Mouse (Mus musculus) retina, postnatal 7 days (tissue): ENCODE measurements around the gene C77080.

Experiments used
- DNase-seq: peaks from one replicate; pipeline ENCODE4 v3.0.0-alpha.2; 2012; ENCODE audit warnings: low read depth, low spot score

C77080 gene

DNA sequence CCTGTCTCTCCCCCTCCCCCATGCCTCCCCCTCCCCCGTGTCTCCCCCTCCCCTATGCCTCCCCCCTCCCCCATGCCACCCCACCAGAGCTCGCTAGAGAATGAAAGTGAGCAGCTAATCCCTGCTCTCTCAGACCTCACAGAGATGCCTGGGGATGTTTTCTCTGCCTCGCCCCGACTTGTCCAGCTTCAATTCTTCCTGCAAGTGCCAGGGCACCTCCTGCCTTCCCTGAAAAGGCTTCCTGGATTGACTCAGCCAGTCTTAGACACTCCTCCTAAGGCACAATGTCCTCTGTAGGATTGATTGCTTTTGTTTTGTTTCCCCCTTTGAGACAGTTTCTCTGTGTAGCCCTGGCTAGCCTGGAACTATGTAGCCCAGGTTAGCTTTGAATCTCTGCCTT, at the start of gene C77080:
Gene C77080, minus strand, starts transcription at position 209 of the 400 bp plus-strand sequence.
- DNase-seq: no peak

DNA sequence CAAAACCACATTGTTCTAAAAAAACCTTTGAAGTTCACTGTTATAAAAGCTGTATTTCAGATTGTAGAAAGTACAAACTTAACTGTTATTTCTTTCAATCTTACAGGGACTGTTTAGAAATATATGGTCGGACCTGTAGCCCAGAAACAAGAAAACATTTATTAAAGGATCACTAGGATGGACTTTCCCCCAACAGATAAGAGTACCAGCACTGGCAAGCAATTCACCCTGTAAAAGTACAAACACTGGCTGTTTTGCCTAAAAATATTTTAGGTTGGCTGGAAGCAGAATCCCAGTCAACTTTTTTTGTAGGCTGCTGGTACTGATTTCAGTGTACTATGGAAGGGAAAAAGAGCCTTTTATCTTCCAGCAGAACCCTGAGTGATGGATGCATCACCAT, 46.7 kb upstream of the C77080 start:
- no peak for DNase-seq

DNA sequence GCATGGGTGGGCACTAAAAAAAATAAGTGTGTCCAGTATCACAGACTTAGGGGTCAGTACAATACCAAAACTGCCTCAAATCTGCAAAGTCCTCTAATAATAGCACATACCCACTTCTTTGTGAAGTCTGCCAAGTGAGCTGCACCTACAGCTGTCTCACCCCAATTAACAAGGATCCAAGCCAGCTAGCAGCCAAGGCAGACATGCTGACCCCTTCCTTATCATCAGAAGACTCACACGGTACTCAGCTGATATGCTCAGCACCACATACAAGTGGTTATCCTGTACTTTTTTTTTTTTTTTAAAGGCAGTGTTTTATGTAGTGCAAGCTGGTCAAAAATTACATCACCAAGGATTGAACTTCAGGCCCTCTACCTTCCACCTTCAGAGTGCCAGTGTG, 43.1 kb upstream of the C77080 start:
- DNase-seq: no peak

DNA sequence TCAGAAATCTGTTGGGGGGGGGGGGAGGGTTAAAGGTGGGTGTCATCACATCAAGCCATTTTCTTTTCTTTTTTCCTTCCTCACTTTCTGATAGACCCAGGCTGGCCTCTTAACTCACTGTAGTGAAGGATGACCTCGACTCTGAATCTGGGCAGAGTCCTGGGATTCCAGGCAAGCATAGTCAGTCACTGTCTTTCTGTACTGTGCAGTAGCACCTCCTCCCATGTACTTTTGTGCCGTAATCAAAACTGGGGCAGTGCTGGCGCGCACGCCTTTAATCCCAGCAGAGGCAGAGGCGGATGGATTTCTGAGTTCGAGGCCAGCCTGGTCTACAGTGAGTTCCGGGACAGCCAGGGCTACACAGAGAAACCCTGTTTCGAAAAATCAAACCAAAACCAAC, 42.6 kb upstream of the C77080 start:
- no peak for DNase-seq

DNA sequence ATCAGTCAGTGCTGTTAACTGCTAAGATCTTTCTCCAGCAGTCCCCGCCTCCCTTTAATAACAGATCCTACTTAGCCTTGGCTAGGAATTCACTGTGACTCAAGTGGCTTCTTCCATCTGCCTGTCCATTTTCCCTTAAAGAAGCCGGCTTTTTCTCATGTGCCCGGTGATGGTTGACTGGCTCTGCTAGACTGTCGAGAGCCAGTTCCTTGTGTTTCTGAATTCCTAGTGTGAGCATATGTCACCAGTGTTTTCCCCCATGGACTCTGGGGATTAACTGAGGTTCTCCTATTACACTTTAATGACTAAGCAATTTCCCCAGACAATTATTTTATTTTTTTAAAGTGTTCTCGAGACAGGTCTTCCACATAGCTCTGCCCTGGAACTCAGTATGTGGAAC, 42.2 kb upstream of the C77080 start:
- no peak for DNase-seq

DNA sequence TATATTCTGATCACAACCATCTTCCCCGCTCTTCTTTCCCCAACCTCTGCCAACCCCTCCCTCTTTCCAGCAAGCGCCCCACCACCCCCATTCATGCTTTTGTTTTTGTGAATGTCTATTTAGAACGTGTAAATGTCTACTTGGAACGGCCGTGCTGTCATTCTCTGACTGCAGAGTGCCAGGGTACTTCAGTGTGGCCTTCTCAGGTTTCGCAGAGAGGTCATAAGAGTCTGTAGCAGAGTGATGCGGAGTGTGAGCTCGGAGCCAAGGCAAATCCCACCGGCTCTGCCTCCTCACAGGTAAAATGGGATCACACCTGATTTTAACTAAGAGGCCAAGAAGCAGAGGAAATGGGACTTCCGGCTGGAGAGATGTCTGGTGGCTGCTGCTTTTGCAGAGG, 37.9 kb upstream of the C77080 start:
- no peak for DNase-seq

DNA sequence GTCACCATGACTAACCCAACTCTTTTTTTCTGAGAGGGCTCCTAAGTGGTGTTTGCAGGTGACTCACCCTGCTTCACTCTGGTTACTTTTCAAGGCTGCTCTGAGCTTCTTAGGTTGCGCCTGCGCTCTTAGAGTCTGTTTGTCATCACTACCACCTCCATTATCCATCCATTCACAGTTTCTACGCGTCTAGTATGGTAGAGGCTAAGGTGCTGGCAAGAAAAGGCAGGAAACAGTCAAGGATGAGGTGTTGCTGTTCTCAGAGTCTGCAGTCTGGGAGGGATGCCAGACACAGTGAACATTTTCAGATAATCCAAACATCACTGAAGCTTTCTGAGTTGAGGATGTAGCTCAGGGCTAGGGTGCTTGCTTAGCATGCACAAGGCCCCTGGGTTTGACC, 36.5 kb upstream of the C77080 start:
- DNase-seq: no peak

DNA sequence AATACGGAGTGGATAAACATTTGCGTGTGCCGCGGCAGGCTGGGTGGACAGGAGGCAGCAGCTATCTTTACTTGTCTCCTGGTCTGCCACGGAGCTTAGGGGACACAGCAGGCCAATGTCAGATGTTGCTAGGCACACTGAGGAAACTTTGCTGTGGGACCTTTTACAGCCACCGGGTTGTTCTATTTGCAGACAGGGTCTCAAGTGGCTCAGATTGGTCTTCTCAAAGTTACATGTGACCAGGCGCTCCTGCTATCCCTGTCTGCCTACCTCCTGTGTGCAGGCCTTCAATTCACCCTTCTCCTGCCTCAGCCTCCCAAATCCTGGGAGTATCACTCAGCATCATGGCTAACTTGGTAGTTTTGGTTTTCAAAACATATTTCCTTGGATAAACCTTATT, 34.9 kb upstream of the C77080 start:
- no peak for DNase-seq

DNA sequence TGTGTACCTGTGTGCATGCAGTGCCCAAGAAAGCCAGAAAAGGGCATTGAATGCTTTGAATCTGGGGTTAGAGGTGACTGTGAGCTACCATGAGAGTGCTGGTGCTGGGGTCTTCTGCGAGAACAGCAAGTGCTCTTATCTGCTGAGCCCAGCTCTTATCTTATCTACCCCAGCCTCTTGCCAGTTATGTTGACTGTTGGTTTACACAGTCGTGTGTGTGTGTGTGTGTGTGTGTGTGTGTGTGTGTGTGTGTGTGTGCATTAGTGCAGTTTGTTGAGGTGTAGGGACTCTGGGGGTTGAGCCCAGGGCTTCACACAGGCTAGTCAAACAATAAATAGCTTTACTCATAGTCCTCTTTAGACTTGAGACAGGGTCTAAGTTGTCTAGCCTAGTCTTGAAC, 34.0 kb upstream of the C77080 start:
- DNase-seq: no peak

DNA sequence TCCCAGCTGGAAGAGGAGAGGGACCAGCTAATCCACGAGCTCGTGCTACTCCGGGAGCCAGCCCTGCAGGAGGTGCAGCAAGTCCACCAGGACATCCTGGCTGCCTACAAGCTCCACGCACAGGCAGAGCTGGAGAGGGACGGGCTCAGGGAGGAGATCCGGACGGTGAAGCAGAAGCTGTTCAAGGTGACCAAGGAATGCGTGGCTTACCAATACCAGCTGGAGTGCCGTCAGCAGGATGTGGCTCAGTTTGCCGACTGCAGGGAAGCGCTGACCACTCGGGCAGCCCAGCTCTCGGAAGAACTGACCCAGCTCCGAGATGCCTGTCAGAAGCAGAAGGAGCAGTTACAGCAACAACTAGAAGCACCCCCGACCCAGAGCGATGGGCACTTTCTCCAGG, 32.5 kb upstream of the C77080 start:
- no peak for DNase-seq

DNA sequence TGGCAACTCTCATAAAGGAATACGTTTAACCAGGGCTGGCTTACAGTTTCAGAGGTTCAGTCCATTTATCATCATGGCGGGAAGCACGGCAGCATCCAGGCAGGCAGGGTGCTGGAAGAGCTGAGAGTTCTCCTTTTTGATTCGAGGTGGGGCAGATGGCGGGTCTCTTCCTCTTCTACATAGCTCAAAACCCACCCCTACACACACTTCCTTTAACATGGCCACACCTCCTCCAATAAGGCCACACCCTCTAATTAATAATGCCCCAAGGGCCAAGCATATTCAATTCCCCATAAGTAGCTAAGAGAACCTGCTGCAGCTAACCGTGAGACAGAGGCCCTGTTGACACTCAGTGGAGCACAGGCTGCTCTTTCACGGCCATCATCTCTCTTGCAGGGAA, 31.6 kb upstream of the C77080 start:
- DNase-seq: no peak

DNA sequence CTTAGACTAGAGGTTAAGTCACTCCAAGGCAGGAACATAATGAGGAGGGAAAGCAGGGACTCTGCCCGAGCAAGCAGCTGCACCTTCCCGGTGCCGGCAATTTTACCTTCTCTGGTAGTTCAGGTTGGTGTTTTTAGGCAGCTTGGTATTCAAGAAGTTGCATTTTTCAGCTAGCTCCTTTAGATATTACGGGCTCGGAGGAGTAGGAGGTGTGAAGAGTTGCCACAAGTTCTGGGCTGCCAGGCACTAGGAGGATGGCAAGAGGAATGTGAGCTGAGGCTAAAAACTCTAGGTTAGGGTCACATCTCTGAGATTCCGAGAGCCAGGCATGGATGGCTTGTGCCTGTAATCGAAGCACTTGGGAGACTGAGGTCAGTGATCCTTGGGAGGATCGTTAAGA, 28.5 kb upstream of the C77080 start:
- no peak for DNase-seq

DNA sequence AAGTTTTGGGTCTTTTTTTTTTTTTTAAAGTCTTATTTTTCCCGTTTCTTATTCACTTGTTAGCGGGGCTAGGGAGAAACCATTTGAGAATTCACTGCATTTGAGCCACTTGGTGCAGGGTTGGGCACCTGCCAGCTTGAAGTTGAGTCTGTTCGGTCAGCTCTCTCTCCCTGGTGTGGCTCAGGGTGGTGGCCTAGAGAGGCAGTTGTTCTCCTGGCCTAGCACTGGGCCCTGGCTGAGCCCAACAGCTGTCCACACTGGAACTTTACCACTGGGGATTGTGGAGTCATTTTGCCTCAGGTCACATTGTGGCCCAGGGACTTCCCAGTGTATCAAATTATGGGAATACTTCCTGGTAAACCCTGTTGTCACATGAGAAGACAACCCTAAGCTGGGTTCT, 26.9 kb upstream of the C77080 start:
- DNase-seq: no peak

DNA sequence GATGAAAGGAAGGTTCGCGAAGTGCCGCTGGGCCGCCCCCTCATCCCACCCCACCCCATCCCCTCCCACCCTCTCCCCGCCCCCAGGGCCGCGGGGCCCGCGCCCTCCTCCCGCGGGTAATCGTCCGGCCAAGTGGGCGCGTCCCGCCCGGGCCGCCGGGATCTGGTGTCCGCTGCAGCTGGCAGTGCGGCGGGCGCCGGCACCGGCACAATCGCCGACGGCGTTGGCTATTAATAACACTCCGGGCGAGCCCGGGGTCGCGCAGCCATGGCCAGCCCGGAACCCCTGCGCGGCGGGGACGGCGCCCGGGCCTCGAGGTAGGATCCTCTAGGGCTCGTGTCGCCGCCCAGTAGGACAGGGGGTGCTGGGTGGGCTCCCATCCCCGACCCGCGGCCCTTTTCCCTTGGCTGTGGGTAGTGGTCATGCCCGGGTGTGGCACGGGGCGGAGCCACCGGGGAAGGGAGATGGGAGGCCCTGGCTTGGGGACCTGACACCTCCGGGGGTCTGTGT, 26.3 kb upstream of the C77080 start, which contains the start of gene Sync:
Gene Sync, plus strand, starts transcription at position 146 of the 510 bp plus-strand sequence.
- no peak for DNase-seq

DNA sequence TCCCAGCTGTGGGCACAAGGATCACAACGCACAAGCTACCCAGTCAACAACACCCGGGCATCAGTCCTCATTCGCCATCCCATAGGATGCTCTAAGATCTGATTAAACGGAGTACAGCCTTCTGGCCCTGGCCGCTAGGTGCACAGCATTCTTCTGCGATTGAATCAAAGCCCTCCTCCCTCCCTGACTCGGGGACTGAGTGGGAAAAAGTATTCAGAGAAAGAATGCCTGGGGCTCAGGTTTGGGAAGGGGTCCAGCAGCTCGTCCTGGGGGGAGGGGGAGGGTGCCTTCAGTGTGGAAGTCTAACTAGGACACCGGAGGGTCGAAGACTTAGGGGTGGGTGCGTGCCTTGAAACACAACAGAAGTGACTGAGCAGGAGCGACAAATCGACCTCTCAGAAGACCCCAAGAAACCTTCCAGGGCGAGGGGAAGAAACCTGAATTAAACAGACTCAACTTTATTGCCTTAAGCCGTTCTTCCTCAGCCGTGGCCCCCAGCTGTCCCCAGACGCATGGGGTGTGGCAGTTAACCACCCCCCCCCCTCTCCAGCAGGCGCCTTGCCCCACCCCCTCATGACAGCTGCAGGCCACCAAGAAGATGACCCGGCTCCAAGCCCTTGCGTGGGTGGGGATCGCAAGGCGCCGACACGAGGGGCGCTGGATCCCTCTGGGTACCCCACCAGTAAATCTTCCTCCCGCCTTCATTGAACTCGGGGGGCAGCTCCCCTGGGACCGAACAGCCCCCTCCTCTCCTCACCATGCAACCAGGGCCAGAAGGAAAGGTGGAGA, 25.7 kb upstream of the C77080 start:
- DNase-seq: no peak

DNA sequence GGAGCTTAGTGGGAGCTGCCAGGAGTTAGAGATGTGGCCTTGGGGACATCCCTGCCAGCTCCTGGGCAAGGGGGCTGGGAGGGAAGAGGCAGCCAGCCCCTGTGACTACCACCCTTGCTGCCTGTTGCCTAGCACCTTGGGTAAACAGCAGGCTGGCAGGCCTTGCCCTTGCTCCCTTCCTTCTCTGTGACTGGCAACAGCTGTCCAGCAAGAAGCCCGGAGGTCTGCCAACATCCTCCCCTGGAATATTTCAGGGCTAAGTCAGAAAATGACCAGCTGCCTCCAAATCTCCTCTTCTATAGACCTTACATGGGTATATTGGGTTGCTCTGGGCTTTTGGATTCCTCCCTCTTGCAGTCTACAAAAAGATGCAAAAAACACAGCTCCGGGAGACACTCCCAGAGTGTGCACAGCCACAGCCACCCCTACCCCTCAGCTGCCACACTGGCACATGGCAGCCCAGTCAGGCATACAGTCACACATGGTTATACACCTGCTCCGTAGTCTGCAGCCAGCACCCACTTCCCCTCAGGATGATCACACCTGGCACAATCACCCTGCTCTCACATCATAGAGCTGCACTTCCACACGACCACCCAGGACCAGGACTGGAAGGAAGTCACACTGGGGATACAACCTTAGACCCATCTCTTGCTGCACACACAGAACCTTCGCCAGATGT, 24.9 kb upstream of the C77080 start:
- DNase-seq: no peak

DNA sequence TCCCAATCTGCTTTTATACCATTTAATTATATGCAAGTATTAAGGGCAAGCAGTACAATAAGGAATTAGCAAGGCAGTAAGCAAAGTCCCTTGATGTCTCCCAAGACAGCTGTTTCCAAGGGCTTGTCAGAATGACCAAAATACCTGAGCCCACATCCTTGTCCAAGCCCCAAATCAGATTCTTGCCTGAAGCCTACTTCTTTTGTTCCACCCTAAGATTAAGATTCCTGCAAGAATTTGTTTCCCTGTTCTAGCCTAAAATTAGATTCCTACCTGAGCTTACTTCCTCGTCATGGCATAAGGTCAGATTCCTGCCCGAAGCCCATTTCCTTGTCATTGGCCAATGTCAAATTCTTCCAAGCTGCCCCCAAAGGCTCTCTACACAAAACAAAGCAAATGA, 23.5 kb upstream of the C77080 start:
- no peak for DNase-seq

DNA sequence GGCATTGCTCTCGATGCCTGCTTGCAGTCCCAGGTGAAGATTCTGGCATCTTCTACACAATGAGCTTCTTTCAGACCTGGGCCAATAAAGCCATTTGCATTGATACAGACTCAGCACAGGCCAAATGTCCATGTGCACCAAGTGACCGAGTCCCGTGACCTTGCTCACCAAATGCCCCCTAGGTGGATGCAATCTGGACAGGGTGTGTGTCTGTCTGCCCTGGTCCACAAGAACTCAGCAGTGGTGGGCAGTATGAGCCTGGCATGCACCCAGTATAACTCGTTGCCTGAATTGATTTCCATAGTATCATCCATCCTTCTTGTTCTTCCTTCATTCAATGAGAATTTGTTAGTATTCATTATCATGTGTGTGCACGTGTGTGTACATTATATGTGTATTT, 22.0 kb upstream of the C77080 start:
- DNase-seq: no peak

DNA sequence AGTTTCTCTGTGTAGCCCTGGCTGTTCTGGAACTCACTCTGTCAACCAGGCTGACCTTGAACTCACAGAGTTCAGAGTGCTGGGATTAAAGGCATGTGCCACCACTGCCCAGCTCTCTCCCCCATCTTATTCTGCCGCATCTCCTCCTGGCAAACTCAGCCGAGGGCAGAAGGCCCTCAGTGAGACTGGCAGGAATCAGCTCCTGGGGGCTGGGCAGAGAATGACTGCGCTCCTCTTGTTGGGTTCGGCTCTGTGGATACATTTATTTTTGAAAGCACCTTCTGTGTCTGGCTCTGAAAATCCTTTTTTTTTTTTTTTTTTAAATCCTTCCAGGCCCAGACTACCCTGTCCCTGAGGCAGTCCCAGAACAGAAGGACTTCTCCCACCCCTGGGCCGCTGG, 21.6 kb upstream of the C77080 start:
- DNase-seq: no peak

DNA sequence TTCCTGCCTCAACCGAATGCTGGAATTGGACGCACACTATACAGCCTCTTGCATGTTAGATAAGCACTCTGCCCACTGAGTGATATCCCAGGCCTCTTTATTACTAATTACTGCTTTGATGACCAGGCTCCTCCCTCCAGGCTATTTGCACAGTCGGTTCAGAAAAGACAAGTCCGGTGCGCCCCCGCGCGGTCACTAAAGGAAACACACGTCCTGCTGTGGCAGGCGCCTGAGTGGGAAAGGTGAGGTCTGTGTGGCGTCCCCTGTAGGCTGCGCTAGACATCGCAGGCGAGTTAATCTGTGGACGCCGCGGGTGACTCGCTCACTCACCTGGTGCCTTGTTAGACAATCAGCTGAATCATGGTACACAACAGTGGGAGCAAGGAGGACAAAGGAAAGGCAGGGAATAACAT, 15.3 kb upstream of the C77080 start:
- DNase-seq: peak; percentile 86

DNA sequence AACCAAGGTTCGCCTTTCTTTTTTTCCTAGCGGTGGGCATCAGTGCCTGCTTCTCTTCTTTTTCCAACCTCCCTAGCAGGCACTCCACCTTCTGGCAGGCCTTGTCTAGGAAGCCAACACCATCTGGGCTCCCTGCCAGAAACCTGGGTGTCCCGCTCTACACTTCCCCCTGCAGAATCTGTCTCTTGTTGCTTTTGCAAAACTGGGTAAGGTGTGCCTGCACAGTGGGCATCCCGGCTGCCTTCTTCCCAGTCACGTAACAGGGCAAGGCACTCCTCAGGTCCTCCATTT, 11.5 kb upstream of the C77080 start:
- no peak for DNase-seq

DNA sequence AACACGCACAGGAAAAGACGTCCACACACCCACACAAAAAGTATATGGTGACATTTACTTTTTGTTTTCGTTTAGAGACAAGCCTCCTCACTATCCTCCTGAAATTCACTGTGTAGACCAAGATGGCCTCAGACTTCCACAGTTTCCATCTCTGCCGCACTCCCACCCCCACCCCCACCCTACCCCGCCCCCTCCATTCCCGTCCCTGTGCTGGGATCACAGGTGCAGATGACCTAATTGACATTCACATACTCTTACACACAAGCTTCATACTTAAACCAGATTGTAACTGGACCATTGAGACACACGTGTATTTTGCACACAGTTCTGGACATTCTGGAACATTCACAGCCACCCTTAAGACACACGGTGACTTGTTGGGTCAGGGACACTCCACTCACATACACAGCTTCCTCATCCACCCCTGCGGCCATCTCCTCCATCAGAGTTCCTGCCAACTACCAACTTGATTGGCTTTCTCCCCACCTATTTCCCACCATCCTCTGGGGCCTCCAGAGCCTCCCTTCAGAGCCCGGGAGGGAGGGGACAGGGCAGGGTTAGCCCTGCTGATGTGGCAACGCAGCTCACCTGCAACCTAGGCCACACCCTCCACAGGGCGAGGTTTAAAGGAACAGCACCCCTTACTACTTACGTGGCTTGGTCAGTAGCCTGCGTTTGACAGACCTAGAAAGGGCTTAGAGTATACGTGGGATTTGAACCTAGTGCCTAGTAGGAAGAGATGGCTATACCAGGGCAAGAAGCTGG, 11.0 kb upstream of the C77080 start:
- DNase-seq: no peak

DNA sequence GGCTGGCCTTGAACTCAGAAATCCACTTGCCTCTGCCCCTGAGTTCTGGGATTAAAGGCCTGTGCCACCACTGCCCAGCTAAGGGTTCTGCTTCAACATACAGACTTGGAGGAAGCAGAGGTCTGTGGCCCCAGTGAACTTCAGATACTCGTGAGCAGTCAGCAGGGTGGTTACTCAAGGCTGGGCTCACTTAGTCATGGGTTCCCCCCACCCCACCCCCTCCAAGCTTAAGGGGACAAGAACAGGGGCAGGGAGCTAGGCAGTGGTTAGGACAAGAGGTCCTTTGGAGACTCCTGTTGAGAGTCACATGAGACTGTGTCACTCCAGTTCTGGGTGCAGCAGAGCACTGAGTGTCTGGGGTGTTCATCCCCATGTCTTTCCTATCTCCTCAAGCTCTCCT, 7.5 kb upstream of the C77080 start:
- no peak for DNase-seq
